Mouse (Mus musculus) limb, embryonic 11.5 days (tissue): ENCODE data around the gene Gm21750. TPM values are rescaled to one million over a fixed set of nuclear protein-coding genes. Genes with fewer than 3 reads are reported as not detected.

Experiments used
- ATAC-seq: fragments of 200-750 bp; cut with Nextera tagmentation; 2 replicates; pipeline ENCODE4 v1.8.0; 2017; ENCODE audit warnings: low read depth; ENCODE audit not compliant: insufficient number of reproducible peaks, low FRiP score, low TSS enrichment
- DNase-seq: peaks from one replicate; pipeline ENCODE4 v3.0.0-alpha.2; 2015; ENCODE audit warnings: low spot score
- H3K27ac ChIP-seq: fragments of 300-500 bp; sonication (generic); replicated peaks from 2 replicates; pipeline ENCODE4 v1.5.1; 2014; ENCODE audit warnings: low read depth, mild to moderate bottlenecking, low read length
- H3K27me3 ChIP-seq: fragments of 300-500 bp; sonication (generic); 2 replicates; pipeline ENCODE4 v1.6.1; 2014; ENCODE audit warnings: mild to moderate bottlenecking, low read length, mixed read lengths; ENCODE audit not compliant: control insufficient read depth, insufficient read depth
- H3K36me3 ChIP-seq: fragments of 300-500 bp; sonication (generic); 2 replicates; pipeline ENCODE4 v1.6.1; 2014; ENCODE audit warnings: mild to moderate bottlenecking, low read length, moderate library complexity, mixed read lengths; ENCODE audit not compliant: control insufficient read depth, insufficient read depth
- H3K4me1 ChIP-seq: fragments of 300-500 bp; sonication (generic); 2 replicates; pipeline ENCODE4 v1.6.1; 2014; ENCODE audit warnings: low read length, mixed read lengths; ENCODE audit not compliant: control insufficient read depth, insufficient read depth
- H3K4me2 ChIP-seq: fragments of 300-500 bp; sonication (generic); 2 replicates; pipeline ENCODE4 v1.6.1; 2014; ENCODE audit warnings: low read depth, mild to moderate bottlenecking, moderate library complexity; ENCODE audit not compliant: severe bottlenecking
- H3K4me3 ChIP-seq: fragments of 300-500 bp; sonication (generic); 2 replicates; pipeline ENCODE4 v1.5.1; 2014; ENCODE audit warnings: low read depth, low read length
- H3K9ac ChIP-seq: fragments of 300-500 bp; sonication (generic); 2 replicates; pipeline ENCODE4 v1.6.1; 2014; ENCODE audit warnings: mild to moderate bottlenecking, low read length
- H3K9me3 ChIP-seq: fragments of 300-500 bp; sonication (generic); 2 replicates; pipeline ENCODE4 v1.6.1; 2016; ENCODE audit warnings: low read length; ENCODE audit not compliant: control insufficient read depth
- WGBS: fragments of 180-500 bp; shearing (Covaris S2); extraction: QIAGEN DNeasy Blood & Tissue Kit; methylation state at CpG from one replicate; pipeline ENCODE4 v1.1.7; 2014; 5-methylcytosine and 5-hydroxymethylcytosine counted together
- polyA plus RNA-seq: library from polyadenylated mRNA; unstranded; fragments of >200 nt; fragmentation: Nextera tagmentation; extraction: Ambion mirVana; gene quantifications from 2 replicates; pipeline ENCODE4 v1.2.1, GENCODE M21; 2014

Gene Gm21750
- polyA plus RNA-seq, 1 experiment from 2014 or later, result not detected

DNA sequence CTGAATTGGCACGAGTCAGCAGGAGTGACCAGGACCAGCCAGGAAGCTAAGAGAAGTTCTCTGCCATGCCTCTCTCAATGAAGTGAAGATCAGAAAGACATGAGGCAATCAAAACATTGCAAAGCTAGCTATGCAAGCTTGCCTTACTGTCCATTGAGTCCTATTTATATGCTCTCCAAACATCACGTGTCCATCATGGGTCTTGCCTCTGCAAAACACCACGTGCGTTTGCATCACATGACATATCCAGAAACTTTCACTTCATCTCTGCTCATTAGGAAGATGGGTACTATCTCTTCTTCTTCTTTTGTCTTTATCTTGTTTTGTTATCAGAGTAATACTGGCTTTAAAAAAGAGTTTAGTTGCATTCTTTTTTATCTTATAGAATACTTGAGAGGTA is 10.8 kb upstream of the Gm21750 start:
- Histone ChIP-seq H3K9me3 (no peaks in the 10 kb centered on the region), H3K27ac (no peak overlapping the region), H3K9ac (no peak overlapping the region), H3K4me1 (no peaks in the 10 kb centered on the region), H3K27me3 (no peaks in the 10 kb centered on the region), H3K36me3 (no peaks in the 10 kb centered on the region), H3K4me2 (no peak overlapping the region), H3K4me3 (no peak overlapping the region)
- DNase-seq, result no peak
- WGBS, result 84% methylated on average over 4 of the region's 4 CpGs
- ATAC-seq, result no peak

DNA sequence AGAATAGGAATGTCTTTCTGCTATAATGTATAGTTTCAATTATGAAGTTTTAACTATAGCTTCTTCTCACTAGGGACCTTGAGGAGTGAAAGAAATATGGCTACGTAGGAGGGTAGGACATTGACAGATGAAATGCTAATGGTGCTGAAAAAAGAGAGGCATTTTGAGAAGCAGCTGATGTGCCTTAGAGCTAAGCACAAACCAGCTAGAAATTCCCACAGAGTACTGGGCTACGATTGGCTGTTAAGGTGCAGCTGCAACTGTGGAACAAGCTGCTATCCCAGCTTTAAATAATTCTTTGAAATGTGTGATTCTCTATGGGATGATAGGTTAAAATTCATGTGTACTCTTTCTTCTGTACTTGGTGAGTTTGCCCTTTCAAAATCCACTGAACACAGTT is 9.1 kb downstream of the Gm21750 start:
- H3K9me3 ChIP-seq, result no peaks in the 10 kb centered on the region
- H3K4me2 ChIP-seq, result no peak overlapping the region
- H3K36me3 ChIP-seq, result no peaks in the 10 kb centered on the region
- DNase-seq (no peak), ATAC-seq (no peak)
- WGBS, result 92% methylated on average over 2 of the region's 2 CpGs
- H3K27ac ChIP-seq, result no peak overlapping the region
- no peaks in the 10 kb centered on the region for H3K27me3 ChIP-seq
- H3K4me3 ChIP-seq, result no peak overlapping the region
- H3K4me1 ChIP-seq, result no peaks in the 10 kb centered on the region
- no peak overlapping the region for H3K9ac ChIP-seq

DNA sequence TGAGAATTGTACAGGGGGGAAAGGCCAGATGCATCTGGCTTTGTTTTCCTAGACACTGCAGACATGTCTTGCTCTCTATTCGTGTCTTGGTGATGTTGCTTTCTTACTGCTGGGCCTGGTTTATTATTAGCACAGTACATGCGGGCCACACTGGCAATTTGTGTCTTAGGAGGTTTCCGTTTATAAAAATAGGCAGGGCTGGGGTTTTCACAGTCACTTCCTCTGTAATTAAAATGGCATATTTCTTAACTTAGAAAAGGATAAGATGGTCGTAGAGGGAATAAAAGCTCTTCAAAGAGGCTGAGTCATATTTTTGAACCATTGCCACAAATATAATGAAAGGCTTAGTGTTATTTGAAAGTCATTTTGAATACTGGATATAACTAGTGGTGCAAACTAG is 26.7 kb downstream of the Gm21750 start:
- no peaks in the 10 kb centered on the region for H3K27me3 ChIP-seq
- DNase-seq (no peak), ATAC-seq (no peak)
- H3K4me1 ChIP-seq, result no peaks in the 10 kb centered on the region
- no peaks in the 10 kb centered on the region for H3K9me3 ChIP-seq
- H3K9ac ChIP-seq, result no peak overlapping the region
- H3K4me2 ChIP-seq, result no peak overlapping the region
- H3K4me3 ChIP-seq, result no peak overlapping the region
- 78% methylated on average over 4 of the region's 4 CpGs for WGBS
- H3K36me3 ChIP-seq, result no peaks in the 10 kb centered on the region
- H3K27ac ChIP-seq, result no peak overlapping the region

DNA sequence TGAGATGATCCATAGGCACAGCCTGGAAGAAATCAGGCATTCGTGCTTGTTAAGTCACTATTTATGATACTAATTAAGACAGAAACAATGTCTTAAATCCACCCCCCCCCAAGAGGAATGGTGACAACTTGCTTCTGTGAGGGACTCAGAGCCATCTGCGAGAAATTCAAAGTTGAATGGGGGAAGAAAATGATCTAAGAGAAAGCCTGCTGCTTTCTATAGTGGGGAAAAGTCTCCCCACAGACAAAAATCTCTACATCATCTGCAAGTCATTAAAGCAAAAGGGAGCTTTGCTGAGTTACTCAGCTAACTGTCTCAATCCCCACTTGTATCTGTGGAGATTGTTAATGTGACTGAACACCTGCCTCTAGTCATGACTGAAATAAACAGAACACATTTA is 27.4 kb downstream of the Gm21750 start:
- Histone ChIP-seq H3K4me1 (no peaks in the 10 kb centered on the region), H3K27ac (no peak overlapping the region), H3K9ac (no peak overlapping the region), H3K36me3 (no peaks in the 10 kb centered on the region), H3K9me3 (no peaks in the 10 kb centered on the region), H3K4me3 (no peak overlapping the region), H3K4me2 (no peak overlapping the region), H3K27me3 (no peaks in the 10 kb centered on the region)
- DNase-seq (no peak), ATAC-seq (no peak)
- WGBS, result 53% methylated on average over 2 of the region's 2 CpGs

DNA sequence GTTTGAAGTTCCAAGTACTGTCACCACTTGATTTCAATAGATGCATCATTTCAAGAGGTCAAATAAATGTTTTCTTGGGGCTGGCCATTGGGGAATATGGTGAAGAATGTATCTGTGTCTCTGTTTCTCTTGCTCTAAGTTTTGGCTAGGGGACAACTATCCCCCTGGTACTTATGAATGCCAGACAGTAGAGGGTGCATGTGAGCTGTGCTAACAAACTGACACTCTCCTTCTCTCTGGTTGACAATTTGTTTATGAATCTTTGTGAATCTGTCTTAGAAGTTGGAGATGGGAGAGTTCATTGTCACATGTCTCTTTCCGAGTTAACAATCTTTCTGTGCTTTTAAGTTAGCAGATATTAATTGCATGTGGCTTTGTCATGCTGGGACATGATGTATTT is 39.2 kb downstream of the Gm21750 start:
- 67% methylated on average over 1 of the region's 1 CpGs for WGBS
- Histone ChIP-seq H3K9ac (no peak overlapping the region), H3K9me3 (no peaks in the 10 kb centered on the region), H3K4me3 (no peak overlapping the region), H3K27me3 (no peaks in the 10 kb centered on the region), H3K27ac (no peak overlapping the region), H3K36me3 (no peaks in the 10 kb centered on the region), H3K4me1 (no peaks in the 10 kb centered on the region), H3K4me2 (no peak overlapping the region)
- ATAC-seq (no peak), DNase-seq (no peak)

DNA sequence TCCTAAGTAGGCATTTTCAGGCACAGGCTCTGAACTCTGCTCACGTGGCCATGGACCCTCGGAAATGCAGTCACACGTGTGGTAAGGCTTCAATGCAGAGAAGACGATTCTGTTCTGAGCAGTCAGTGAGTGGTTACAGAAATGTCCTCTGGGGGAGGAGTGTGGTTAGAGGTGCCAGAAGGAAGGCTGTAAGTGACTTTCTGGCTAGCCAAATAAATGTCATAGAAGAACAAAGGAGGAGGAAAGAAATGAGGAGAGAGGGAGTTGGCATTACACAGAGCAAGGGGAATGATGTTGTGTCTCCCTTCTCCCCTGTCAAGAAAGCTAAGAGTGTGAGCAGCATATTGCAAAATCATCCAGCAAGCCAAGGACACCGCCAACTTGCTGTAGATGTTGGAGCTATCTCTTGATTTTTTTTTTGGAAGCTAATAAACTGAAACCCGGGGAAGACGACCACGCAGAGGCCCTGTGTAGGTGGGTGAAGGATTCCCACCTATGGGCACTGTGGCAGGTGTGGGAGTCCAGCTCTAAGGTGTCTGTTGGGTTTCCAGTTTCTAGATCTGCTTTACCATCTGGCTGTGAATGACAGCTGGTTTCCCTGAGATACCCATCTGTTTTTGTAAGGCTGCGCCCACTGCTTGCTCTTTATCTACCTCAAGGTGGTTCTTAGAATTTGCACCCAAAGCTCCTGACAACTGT is 48.5 kb downstream of the Gm21750 start:
- Histone ChIP-seq H3K4me1 (no peaks in the 10 kb centered on the region), H3K9ac (no peak overlapping the region), H3K9me3 (no peaks in the 10 kb centered on the region), H3K27me3 (no peaks in the 10 kb centered on the region), H3K4me3 (no peak overlapping the region), H3K4me2 (no peak overlapping the region), H3K27ac (no peak overlapping the region), H3K36me3 (no peaks in the 10 kb centered on the region)
- WGBS, result 94% methylated on average over 9 of the region's 9 CpGs
- DNase-seq (no peak), ATAC-seq (no peak)

Other genes with a start within 250 kb of the Gm21750 start
- 119 TPM in 2 replicates for gene Med4, start 151.2 kb upstream of the Gm21750 start, polyA plus RNA-seq
- gene Sucla2, start 135.9 kb upstream of the Gm21750 start, polyA plus RNA-seq, result 107 and 109 TPM in 2 replicates
- gene Nudt15, start 113.0 kb upstream of the Gm21750 start, polyA plus RNA-seq, result 6.6 and 7.1 TPM in 2 replicates